Mouse (Mus musculus) cerebellum, postnatal 14 days (tissue): ENCODE measurements around the gene Polg.

Experiments
- DNase-seq, 2 experiments: peaks; one replicate each; pipeline ENCODE4 v3.0.0; 2021; ENCODE audit warnings: mixed read lengths in 2 of 2

Polg gene

DNA sequence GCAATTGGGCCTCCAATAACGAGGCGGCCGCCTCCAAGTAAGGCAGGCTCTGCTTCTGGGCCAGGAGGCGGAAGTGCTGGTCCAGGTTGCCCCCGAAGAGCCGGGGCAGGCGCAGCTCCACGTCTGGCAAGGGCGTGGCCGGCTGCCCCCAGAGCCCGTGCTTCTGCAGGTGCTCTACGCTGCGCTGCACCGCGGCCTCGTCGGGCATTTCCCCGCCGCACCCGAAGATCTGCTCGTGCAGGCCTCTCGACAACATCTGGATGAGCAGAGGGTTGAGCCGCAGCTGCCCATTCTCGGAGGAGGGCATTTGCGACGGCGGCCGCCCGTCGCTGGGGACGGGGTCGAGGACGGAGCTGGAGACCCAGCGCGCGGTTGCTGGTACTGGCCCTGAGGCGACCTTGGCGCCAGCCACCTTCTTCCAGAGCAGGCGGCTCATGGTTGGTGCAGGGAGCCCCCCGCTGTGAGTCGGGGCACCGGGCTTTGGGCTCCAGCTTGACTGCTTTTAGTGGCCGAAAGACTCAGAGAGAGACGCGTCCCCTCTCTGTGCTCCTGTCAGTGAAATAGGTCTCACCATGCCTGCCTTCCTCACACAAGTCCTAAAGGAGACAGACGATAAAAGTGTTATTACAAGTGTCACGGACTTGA lies 1.3 kb downstream of the Polg start:
- DNase-seq, result peak; percentile 53 to 67

- DNase-seq, result no peak
Observed at GRCm38 (mm10) chr7:79463376-79464077, 2.6 kb downstream of the Polg start.

- no peak for DNase-seq
Observed at GRCm38 (mm10) chr7:79461721-79462120, 4.4 kb downstream of the Polg start.

DNA sequence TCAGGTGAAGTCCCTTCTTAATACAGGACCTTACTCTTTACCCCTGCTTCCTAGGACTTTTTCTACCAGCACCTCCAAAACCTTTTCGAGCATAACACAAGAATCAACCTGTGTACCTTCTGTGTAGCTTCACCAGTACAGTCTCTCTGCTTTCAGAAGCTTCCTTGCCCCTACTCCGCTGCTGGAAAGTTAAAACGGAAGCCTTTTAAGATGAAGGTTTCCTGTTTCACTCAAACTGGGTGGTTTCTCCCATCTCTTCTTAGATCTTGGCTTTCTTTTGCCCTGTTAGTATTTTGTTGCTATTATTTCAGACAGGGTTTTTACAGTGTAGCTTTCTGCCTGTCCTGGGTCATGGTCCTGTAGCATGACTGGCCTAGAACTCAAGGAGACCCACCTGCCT lies 18.7 kb downstream of the Polg start:
- no peak for DNase-seq

- DNase-seq, result no peak
Observed at GRCm38 (mm10) chr7:79447048-79447447, 19.1 kb downstream of the Polg start.

- DNase-seq, result no peak
Observed at GRCm38 (mm10) chr7:79440035-79440434, 26.1 kb downstream of the Polg start.

DNA sequence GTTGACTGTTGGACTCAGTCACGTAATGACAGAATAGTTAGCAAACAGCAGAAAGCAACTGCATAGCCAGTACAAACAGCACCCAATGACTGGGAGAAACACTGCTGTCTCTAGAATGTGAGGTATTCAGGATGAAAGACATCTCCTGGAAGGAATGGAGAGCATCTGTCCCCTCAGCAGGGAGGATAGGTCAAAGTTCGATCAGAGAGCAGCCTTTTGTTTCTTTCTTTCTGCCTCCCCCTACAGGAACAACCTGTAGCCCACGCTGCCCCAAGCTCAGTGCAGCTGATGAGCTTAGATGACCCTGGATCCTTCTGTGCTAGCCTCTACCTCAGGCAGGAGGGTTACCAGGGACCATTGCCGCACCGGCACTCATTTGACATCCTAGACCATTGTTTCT lies 37.9 kb downstream of the Polg start:
- DNase-seq, result no peak

DNA sequence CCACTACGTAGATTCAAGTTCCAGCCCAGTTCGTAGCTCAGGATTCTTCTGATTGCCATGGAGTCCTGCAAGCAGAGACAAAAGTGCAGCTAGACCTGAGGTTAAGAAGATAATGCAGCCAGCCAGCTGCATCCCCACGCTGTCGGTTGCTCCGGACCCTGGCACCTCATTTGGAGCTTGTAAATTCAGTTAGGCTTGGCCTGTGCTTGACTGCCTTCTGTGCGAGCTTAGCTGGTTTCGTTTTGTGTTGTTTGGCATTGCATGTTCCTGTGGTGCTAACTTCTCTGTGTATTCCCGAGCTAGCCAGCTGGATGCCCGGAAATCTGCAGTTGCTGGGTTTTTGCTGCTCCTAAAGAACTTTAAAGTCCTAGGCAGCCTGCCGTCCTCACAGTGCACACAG lies 40.4 kb downstream of the Polg start:
- DNase-seq, result no peak

DNA sequence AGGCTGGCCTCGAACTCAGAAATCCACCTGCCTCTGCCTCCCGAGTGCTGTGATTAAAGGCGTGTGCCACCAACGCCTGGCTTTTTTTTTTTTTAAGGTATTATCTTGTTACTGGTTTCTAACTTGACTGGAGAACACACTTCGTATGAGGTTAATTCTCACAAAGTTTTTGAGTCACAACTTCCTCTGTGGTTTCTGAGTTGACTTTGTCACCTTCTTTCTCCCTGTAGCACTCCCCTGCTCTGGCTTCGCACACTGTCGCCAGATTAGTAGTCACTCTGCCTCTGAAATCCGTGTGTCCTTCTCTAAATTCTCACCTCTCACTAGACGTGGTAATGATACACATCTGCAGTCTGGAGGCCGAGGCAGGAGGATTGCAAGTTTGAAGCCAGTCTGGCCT lies 43.3 kb downstream of the Polg start:
- DNase-seq, result no peak

GRCm38 (mm10) chr7:79419950-79420349 lies 46.2 kb downstream of the Polg start:
- no peak for DNase-seq

DNA sequence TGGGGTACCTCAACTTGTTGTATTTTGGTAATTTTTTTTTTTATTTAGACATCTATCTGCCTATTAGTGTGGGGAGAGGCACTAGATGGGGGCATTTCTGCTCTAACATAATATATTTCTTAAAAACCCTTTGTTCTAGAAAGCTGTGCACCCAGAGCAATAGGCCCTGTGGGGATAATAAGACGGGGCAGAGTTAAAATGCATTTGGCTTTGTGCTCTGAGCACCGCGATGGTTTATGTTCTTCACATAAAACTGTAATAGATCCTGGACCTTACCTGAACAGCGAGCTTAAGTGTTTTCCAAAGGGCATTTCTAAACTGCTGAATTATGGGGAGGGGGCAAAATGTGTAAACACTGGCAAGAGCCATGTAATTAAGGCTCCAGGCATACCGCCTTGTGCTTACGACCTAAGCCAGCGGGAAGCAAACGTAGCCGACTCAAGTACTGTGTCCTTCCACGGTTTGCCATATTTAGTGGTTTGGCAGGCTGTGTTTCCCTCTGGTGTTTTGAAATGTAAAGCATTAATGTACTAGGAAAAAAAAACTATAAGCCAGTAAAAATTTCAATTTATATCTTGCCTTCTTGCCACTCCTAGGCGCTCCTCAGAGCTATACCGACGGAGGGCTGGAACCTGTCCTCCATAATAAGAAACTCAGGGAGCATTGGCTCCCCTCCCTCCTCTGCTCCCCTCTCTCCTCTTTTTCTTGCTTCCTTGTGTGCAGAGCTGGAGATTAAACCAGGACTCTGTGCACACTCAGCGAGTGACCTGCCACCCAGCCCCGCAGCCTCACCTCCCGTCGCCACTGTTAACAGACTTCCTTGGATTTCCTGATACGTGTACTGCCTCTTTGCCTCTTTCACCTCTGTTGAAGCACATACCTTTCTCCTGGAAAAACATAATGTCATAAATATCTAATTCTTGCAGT lies 51.5 kb downstream of the Polg start:
- no peak for DNase-seq

GRCm38 (mm10) chr7:79400296-79400695 lies 65.9 kb downstream of the Polg start:
- no peak for DNase-seq

DNA sequence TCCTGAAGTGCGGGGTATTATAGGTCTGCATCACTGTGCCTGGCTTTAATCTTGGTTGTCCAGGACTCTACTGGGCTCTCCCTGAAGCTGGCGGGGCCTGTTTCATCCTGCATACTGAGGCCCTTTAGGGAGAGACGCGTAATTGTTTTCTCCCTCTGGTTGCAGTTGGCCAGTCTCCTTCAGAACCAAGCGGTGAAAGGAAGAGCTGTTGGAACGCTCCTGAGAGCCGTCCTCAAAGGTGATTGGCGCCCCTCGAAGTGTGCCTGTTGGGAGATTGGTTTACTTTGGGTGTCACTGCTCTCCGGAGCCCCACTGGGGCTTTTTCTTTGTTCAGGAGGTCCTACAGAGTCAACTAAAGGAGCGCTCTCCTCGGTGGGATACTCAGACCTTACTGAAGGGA lies 67.2 kb downstream of the Polg start:
- DNase-seq, result no peak

GRCm38 (mm10) chr7:79398426-79398825 lies 67.7 kb downstream of the Polg start:
- DNase-seq, result no peak

- no peak for DNase-seq
Observed at GRCm38 (mm10) chr7:79397446-79397963, 68.7 kb downstream of the Polg start.
